ENCODE assay signal across 8 mouse cellular contexts in the genomic region with DNA sequence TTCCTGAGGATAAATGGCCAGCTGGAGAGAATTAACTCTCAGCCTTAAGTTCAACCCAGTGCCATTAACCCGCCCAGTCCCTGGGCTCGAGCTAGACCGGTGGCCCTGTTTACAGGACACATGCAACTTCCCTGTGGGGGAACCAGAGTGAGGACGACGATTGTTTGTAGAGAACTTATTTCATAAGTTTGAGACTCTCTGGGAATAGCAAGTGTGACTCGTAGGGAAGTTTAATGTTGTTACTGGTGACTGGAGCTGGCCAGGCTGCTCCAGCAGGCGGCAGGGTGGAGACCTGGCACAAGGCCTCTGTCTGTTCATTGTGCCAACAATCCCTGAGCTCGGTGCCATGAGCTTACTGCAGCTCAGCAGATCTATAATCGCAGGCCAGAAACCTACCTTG.
DNase-seq lines count a peak whose midpoint lies in the region; ATAC-seq and TF ChIP-seq lines count a peak whose summit lies in the region.

No protein-coding gene starts in this region.

- no peaks in the 10 kb centered on the region for H3K9me3 ChIP-seq in midbrain, embryonic 14.5 days (ENCODE audit: control insufficient read depth, low read length)
- H3K9me3 ChIP-seq in midbrain, embryonic 11.5 days (ENCODE audit: control insufficient read depth, low read length) = no peaks in the 10 kb centered on the region
- H3K9me3 ChIP-seq in kidney, postnatal 0 days (replicated peaks; ENCODE audit: low read length) = no peaks in the 10 kb centered on the region

- 73% methylated on average over 9 of the region's 9 CpGs for WGBS in midbrain, embryonic 14.5 days
- 73% methylated on average over 9 of the region's 9 CpGs for WGBS in midbrain, embryonic 11.5 days
- 52% methylated on average over 9 of the region's 9 CpGs for WGBS in kidney, postnatal 0 days

- no peak overlapping the region for H3K4me2 ChIP-seq in midbrain, embryonic 14.5 days (ENCODE audit: low read length)
- H3K4me2 ChIP-seq in midbrain, embryonic 11.5 days = no peak overlapping the region
- H3K4me2 ChIP-seq in kidney, postnatal 0 days (ENCODE audit: low read length) = no peak overlapping the region

- no peaks in the 10 kb centered on the region for H3K4me1 ChIP-seq in midbrain, embryonic 14.5 days (ENCODE audit: control insufficient read depth, insufficient read depth, low read length)
- no peaks in the 10 kb centered on the region for H3K4me1 ChIP-seq in midbrain, embryonic 11.5 days (ENCODE audit: control insufficient read depth, insufficient read depth, low read length)
- H3K4me1 ChIP-seq in kidney, postnatal 0 days (replicated peaks; ENCODE audit: insufficient read depth, low read length) = no peaks in the 10 kb centered on the region

- H3K36me3 ChIP-seq in midbrain, embryonic 14.5 days (ENCODE audit: control insufficient read depth, insufficient read depth, low read length) = no peaks in the 10 kb centered on the region
- H3K36me3 ChIP-seq in midbrain, embryonic 11.5 days (ENCODE audit: control insufficient read depth, insufficient read depth, low read length) = no peaks in the 10 kb centered on the region
- no peaks in the 10 kb centered on the region for H3K36me3 ChIP-seq in kidney, postnatal 0 days (ENCODE audit: insufficient read depth, low read length)

- peak; percentile 45 for TF ChIP-seq CTCF in kidney, postnatal 0 days (IDR thresholded peaks at IDR 0.05; ENCODE audit: low read depth)

- H3K4me3 ChIP-seq in midbrain, embryonic 14.5 days (replicated peaks; ENCODE audit: low read depth, low read length) = no peak overlapping the region
- no peak overlapping the region for H3K4me3 ChIP-seq in midbrain, embryonic 11.5 days (ENCODE audit: low read depth, low read length)
- H3K4me3 ChIP-seq in kidney, postnatal 0 days (replicated peaks; ENCODE audit: low read depth, low read length) = no peak overlapping the region

- ATAC-seq in midbrain, embryonic 14.5 days (ENCODE audit: low FRiP score, low TSS enrichment) = no peak
- no peak for ATAC-seq in midbrain, embryonic 11.5 days (ENCODE audit: low FRiP score)
- ATAC-seq in kidney, postnatal 0 days (replicated peaks; ENCODE audit: low FRiP score, low read depth) = no peak
- ATAC-seq in megakaryocyte, adult 5-6 weeks (ENCODE audit: poor library complexity, severe bottlenecking) = no peak

- H3K27me3 ChIP-seq in midbrain, embryonic 14.5 days (ENCODE audit: control insufficient read depth, insufficient read depth, low read length) = no peaks in the 10 kb centered on the region
- no peaks in the 10 kb centered on the region for H3K27me3 ChIP-seq in midbrain, embryonic 11.5 days (ENCODE audit: control insufficient read depth, insufficient read depth, low read length)
- no peaks in the 10 kb centered on the region for H3K27me3 ChIP-seq in kidney, postnatal 0 days (ENCODE audit: insufficient read depth, low read length)

- DNase-seq in midbrain, embryonic 14.5 days = peak; percentile 38
- DNase-seq in midbrain, embryonic 11.5 days (ENCODE audit: low spot score, missing footprints) = no peak
- peak; percentile 9 to 29 for DNase-seq in cerebellum, adult 18-20 months
- DNase-seq in gastrocnemius, postnatal 10 days = peak; percentile 55
- DNase-seq in kidney, postnatal 0 days (ENCODE audit: low spot score) = no peak
- no peak for DNase-seq in urinary bladder, postnatal 4 days (ENCODE audit: low spot score in 2 of 2)
- no peak for DNase-seq in embryo, embryonic 10.5 days (ENCODE audit: low spot score)

- H3K9ac ChIP-seq in midbrain, embryonic 14.5 days (replicated peaks; ENCODE audit: low read length) = no peak overlapping the region
- no peak overlapping the region for H3K9ac ChIP-seq in midbrain, embryonic 11.5 days (ENCODE audit: low read length)
- no peak overlapping the region for H3K9ac ChIP-seq in kidney, postnatal 0 days (ENCODE audit: low read depth, low read length)

- H3K27ac ChIP-seq in midbrain, embryonic 14.5 days (replicated peaks; ENCODE audit: low read depth, low read length) = no peak overlapping the region
- H3K27ac ChIP-seq in midbrain, embryonic 11.5 days (ENCODE audit: low read depth, low read length) = no peak overlapping the region
- H3K27ac ChIP-seq in kidney, postnatal 0 days = no peak overlapping the region

Comparison
In these comparisons a context has a peak if more than half of its experiments do, and no peak if none do; other contexts are left out.
1. DNase-seq: peak in midbrain, embryonic 14.5 days (single experiment), cerebellum, adult 18-20 months (2 of 2) and gastrocnemius, postnatal 10 days (single experiment); none in midbrain, embryonic 11.5 days (single experiment), kidney, postnatal 0 days (single experiment), urinary bladder, postnatal 4 days (0 of 2) and embryo, embryonic 10.5 days (single experiment).